ENCODE assay signal across 7 mouse cellular contexts in genomic region chr11:102467041-102467631, GRCm38 (mm10). TPM values are rescaled to one million over a fixed set of nuclear protein-coding genes. Genes with fewer than 3 reads are reported as not detected.
DNase-seq lines count a peak whose midpoint lies in the region; ATAC-seq and TF ChIP-seq lines count a peak whose summit lies in the region.

No protein-coding gene starts in this region.

- no peaks in the 10 kb centered on the region for H3K9me3 ChIP-seq in embryonic facial prominence, embryonic 10.5 days
- no peaks in the 10 kb centered on the region for H3K9me3 ChIP-seq in intestine, postnatal 0 days (ENCODE audit: control insufficient read depth)
- no peaks in the 10 kb centered on the region for H3K9me3 ChIP-seq in midbrain, embryonic 12.5 days

- intact Hi-C loops in left cerebral cortex, postnatal 4 days (cut with DNase I) = no loop called here

- TF ChIP-seq CTCF in intestine, postnatal 0 days (IDR thresholded peaks at IDR 0.05; ENCODE audit: low read depth) = no peak
- TF ChIP-seq CTCF in small intestine, adult 2 months (IDR thresholded peaks at IDR 0.05; ENCODE audit: extremely low read depth, insufficient read length, insufficient replicate concordance, low read depth, low read length) = no peak

- no peaks in the 10 kb centered on the region for H3K36me3 ChIP-seq in embryonic facial prominence, embryonic 10.5 days (replicated peaks)
- H3K36me3 ChIP-seq in intestine, postnatal 0 days (ENCODE audit: control insufficient read depth, insufficient read depth) = no peaks in the 10 kb centered on the region
- no peaks in the 10 kb centered on the region for H3K36me3 ChIP-seq in midbrain, embryonic 12.5 days
- no peaks in the 10 kb centered on the region for H3K36me3 ChIP-seq in small intestine, adult 2 months (ENCODE audit: control insufficient read depth, insufficient read depth, low read length)

- peak; percentile 99 for DNase-seq in adrenal gland, postnatal 10 days
- DNase-seq in embryonic facial prominence, embryonic 10.5 days (ENCODE audit: low spot score) = peak; percentile 95
- DNase-seq in gonadal fat pad, adult 2 months (ENCODE audit: low read depth) = peak; percentile 82
- peak; percentile 97 for DNase-seq in left cerebral cortex, postnatal 4 days

- no peak for TF ChIP-seq POLR2A in small intestine, adult 2 months (IDR thresholded peaks at IDR 0.05; ENCODE audit: low read depth, low read length)

- H3K27me3 ChIP-seq in embryonic facial prominence, embryonic 10.5 days (replicated peaks; ENCODE audit: low read depth, poor library complexity, severe bottlenecking) = peaks cover 54% of the 10 kb centered on the region
- H3K27me3 ChIP-seq in intestine, postnatal 0 days (replicated peaks; ENCODE audit: control insufficient read depth, insufficient read depth, low read length) = no peaks in the 10 kb centered on the region
- H3K27me3 ChIP-seq in midbrain, embryonic 12.5 days = peaks cover 42% of the 10 kb centered on the region
- H3K27me3 ChIP-seq in small intestine, adult 2 months (ENCODE audit: control insufficient read depth, insufficient read depth, low read length) = no peaks in the 10 kb centered on the region

- under 1% methylated on average over 37 of the region's 37 CpGs for whole genome bisulfite sequencing in embryonic facial prominence, embryonic 10.5 days
- under 1% methylated on average over 37 of the region's 37 CpGs for WGBS in intestine, postnatal 0 days
- WGBS in midbrain, embryonic 12.5 days = under 1% methylated on average over 37 of the region's 37 CpGs
- WGBS in small intestine, adult 2 months = 1% methylated on average over 37 of the region's 37 CpGs

- 0 out of 2 replicates have a peak overlapping the region, but pooled peaks have one; percentile 12 for H3K9ac ChIP-seq in intestine, postnatal 0 days (ENCODE audit: low read depth, low read length)
- H3K9ac ChIP-seq in midbrain, embryonic 12.5 days (replicated peaks) = peak overlapping the region; percentile 50

- peak overlapping the region; percentile 68 for H3K27ac ChIP-seq in embryonic facial prominence, embryonic 10.5 days (replicated peaks)
- no peak overlapping the region for H3K27ac ChIP-seq in intestine, postnatal 0 days (ENCODE audit: low read depth, low read length)
- no peak overlapping the region for H3K27ac ChIP-seq in midbrain, embryonic 12.5 days (replicated peaks)
- H3K27ac ChIP-seq in small intestine, adult 2 months (ENCODE audit: insufficient read depth, low read depth, low read length) = 0 out of 2 replicates have a peak overlapping the region, but pooled peaks have one; percentile 9

- peak; percentile 84 for ATAC-seq in intestine, postnatal 0 days
- peak; percentile 89 for ATAC-seq in midbrain, embryonic 12.5 days (ENCODE audit: low FRiP score, low read depth)

- H3K4me1 ChIP-seq in embryonic facial prominence, embryonic 10.5 days = peaks cover 32% of the 10 kb centered on the region
- no peaks in the 10 kb centered on the region; the same call in 1 of the 2 replicates for H3K4me1 ChIP-seq in intestine, postnatal 0 days (replicated peaks; ENCODE audit: control insufficient read depth, insufficient read depth, low read length)
- H3K4me1 ChIP-seq in midbrain, embryonic 12.5 days = peaks cover 20% of the 10 kb centered on the region
- H3K4me1 ChIP-seq in small intestine, adult 2 months (ENCODE audit: control insufficient read depth, insufficient read depth, insufficient read length, low read length) = peaks cover 13% of the 10 kb centered on the region

- peak overlapping the region; percentile 69 for H3K4me2 ChIP-seq in intestine, postnatal 0 days (replicated peaks; ENCODE audit: low read depth)
- peak overlapping the region; percentile 75 for H3K4me2 ChIP-seq in midbrain, embryonic 12.5 days (replicated peaks)

- H3K4me3 ChIP-seq in embryonic facial prominence, embryonic 10.5 days = peak overlapping the region; percentile 62
- H3K4me3 ChIP-seq in intestine, postnatal 0 days (ENCODE audit: low read depth, low read length) = peak overlapping the region; percentile 31
- peak overlapping the region; percentile 40 for H3K4me3 ChIP-seq in midbrain, embryonic 12.5 days
- H3K4me3 ChIP-seq in small intestine, adult 2 months (ENCODE audit: low read depth, low read length) = peak overlapping the region; percentile 44

RNA-seq across cellular contexts. Expression of gene Itga2b, which starts 2.8 kb away (rescaled TPM):
- 1 to 10 TPM; 4.3 to 5.7 TPM for total RNA-seq in adrenal gland, postnatal 10 days (2021)
- 3.9 and 6.5 TPM in 2 replicates for polyA plus RNA-seq in embryonic facial prominence, embryonic 10.5 days (2016; fragmentation: Nextera tagmentation; extraction: Ambion mirVana)
- polyA plus RNA-seq in gonadal fat pad, adult 2 months (2012; rRNA removed) = 18.0 and 20.6 TPM in 2 replicates
- 2.5 and 2.6 TPM in 2 replicates for polyA plus RNA-seq in intestine, postnatal 0 days (2015; fragmentation: Nextera tagmentation; extraction: Ambion mirVana)
- total RNA-seq in left cerebral cortex, postnatal 4 days (2021) = 1 to 10 TPM; 3.6 to 4.0 TPM
- polyA plus RNA-seq in midbrain, embryonic 12.5 days (2016; fragmentation: Nextera tagmentation; extraction: Ambion mirVana) = 5.4 and 7.1 TPM in 2 replicates
- polyA plus RNA-seq in small intestine, adult 2 months (2012; rRNA removed) = 2.0 and 3.9 TPM in 2 replicates

RNA-seq across cellular contexts. Expression of gene Fam171a2, which starts 19.7 kb away (rescaled TPM):
- total RNA-seq in adrenal gland, postnatal 10 days (2021) = 10 to 100 TPM; 12.3 to 15.3 TPM
- polyA plus RNA-seq in embryonic facial prominence, embryonic 10.5 days (2016; fragmentation: Nextera tagmentation; extraction: Ambion mirVana) = 3.4 and 3.7 TPM in 2 replicates
- 35.5 and 51.3 TPM in 2 replicates for polyA plus RNA-seq in gonadal fat pad, adult 2 months (2012; rRNA removed)
- 1.7 and 1.8 TPM in 2 replicates for polyA plus RNA-seq in intestine, postnatal 0 days (2015; fragmentation: Nextera tagmentation; extraction: Ambion mirVana)
- total RNA-seq in left cerebral cortex, postnatal 4 days (2021) = 100 to 1,000 TPM; 237 to 243 TPM
- 17.6 and 18.0 TPM in 2 replicates for polyA plus RNA-seq in midbrain, embryonic 12.5 days (2016; fragmentation: Nextera tagmentation; extraction: Ambion mirVana)
- polyA plus RNA-seq in small intestine, adult 2 months (2012; rRNA removed) = 5.4 and 5.9 TPM in 2 replicates

RNA-seq across cellular contexts. Expression of gene Grn, which starts 37.0 kb away (rescaled TPM):
- 100 to 1,000 TPM; 161 to 189 TPM for total RNA-seq in adrenal gland, postnatal 10 days (2021)
- polyA plus RNA-seq in embryonic facial prominence, embryonic 10.5 days (2016; fragmentation: Nextera tagmentation; extraction: Ambion mirVana) = 79.4 and 87.3 TPM in 2 replicates
- polyA plus RNA-seq in gonadal fat pad, adult 2 months (2012; rRNA removed) = 205 and 301 TPM in 2 replicates
- 339 and 382 TPM in 2 replicates for polyA plus RNA-seq in intestine, postnatal 0 days (2015; fragmentation: Nextera tagmentation; extraction: Ambion mirVana)
- total RNA-seq in left cerebral cortex, postnatal 4 days (2021) = 10 to 100 TPM; 54.0 to 58.5 TPM
- polyA plus RNA-seq in midbrain, embryonic 12.5 days (2016; fragmentation: Nextera tagmentation; extraction: Ambion mirVana) = 67.0 and 82.7 TPM in 2 replicates
- polyA plus RNA-seq in small intestine, adult 2 months (2012; rRNA removed) = 76.0 and 111 TPM in 2 replicates

RNA-seq across cellular contexts. Expression of gene Slc25a39, which starts 59.4 kb away (rescaled TPM):
- total RNA-seq in adrenal gland, postnatal 10 days (2021) = 100 to 1,000 TPM; 327 to 377 TPM
- polyA plus RNA-seq in embryonic facial prominence, embryonic 10.5 days (2016; fragmentation: Nextera tagmentation; extraction: Ambion mirVana) = 229 and 241 TPM in 2 replicates
- 297 and 389 TPM in 2 replicates for polyA plus RNA-seq in gonadal fat pad, adult 2 months (2012; rRNA removed)
- polyA plus RNA-seq in intestine, postnatal 0 days (2015; fragmentation: Nextera tagmentation; extraction: Ambion mirVana) = 283 and 296 TPM in 2 replicates
- total RNA-seq in left cerebral cortex, postnatal 4 days (2021) = 10 to 100 TPM; 57.2 to 58.8 TPM
- polyA plus RNA-seq in midbrain, embryonic 12.5 days (2016; fragmentation: Nextera tagmentation; extraction: Ambion mirVana) = 163 and 173 TPM in 2 replicates
- 322 and 403 TPM in 2 replicates for polyA plus RNA-seq in small intestine, adult 2 months (2012; rRNA removed)

Comparison
In these comparisons a context has a peak if more than half of its experiments do, and no peak if none do; other contexts are left out.
1. H3K27ac ChIP-seq: peak in embryonic facial prominence, embryonic 10.5 days (single experiment) and small intestine, adult 2 months (single experiment); none in intestine, postnatal 0 days (single experiment) and midbrain, embryonic 12.5 days (single experiment).
2. Peak in every context shown above with its lines, with median percentiles within 50 percentile points of each other: DNase-seq and H3K4me3 ChIP-seq.